Mouse (Mus musculus) heart, adult 2 months (tissue): ENCODE measurements around the gene Xylt1. TPM values are rescaled to one million over a fixed set of nuclear protein-coding genes. Genes with fewer than 3 reads are reported as not detected.
A peak's percentile ranks its signal among the peaks of the same experiment; 100 is the strongest.

ENCODE experiments used
- DNase-seq, 2 experiments: peaks; one replicate each; pipeline ENCODE4 v3.0.0; 2021
- H3K27ac ChIP-seq: fragments of 200-600 bp; 2 replicates; pipeline ENCODE4 v1.8.1; 2022
- H3K27me3 ChIP-seq: fragments of 200-500 bp; 2 replicates; pipeline ENCODE4 v1.6.1; 2012; ENCODE audit warnings: mild to moderate bottlenecking, low read length, inconsistent platforms, mixed read lengths; ENCODE audit not compliant: control insufficient read depth, insufficient read depth
- H3K36me3 ChIP-seq: fragments of 200-500 bp; 2 replicates; pipeline ENCODE4 v1.6.1; 2012; ENCODE audit warnings: low read length, inconsistent platforms; ENCODE audit not compliant: control insufficient read depth, insufficient read depth
- H3K4me1 ChIP-seq: fragments of 200-500 bp; 2 replicates; pipeline ENCODE4 v1.6.1; 2011; ENCODE audit warnings: low read length; ENCODE audit not compliant: control insufficient read depth, insufficient read depth
- H3K4me3 ChIP-seq: fragments of 200-600 bp; 2 replicates; pipeline ENCODE4 v1.8.1; 2022
- H3K79me2 ChIP-seq: fragments of 200-500 bp; replicated peaks from 2 replicates; pipeline ENCODE4 v1.6.1; 2012; ENCODE audit warnings: mild to moderate bottlenecking, inconsistent platforms, low read length, moderate library complexity, mixed read lengths; ENCODE audit not compliant: control insufficient read depth, insufficient read depth
- H3K9ac ChIP-seq: fragments of 200-500 bp; 2 replicates; pipeline ENCODE4 v1.6.1; 2012; ENCODE audit warnings: low read depth, mild to moderate bottlenecking, control low read depth, inconsistent platforms, low read length, mixed read lengths
- CTCF ChIP-seq: fragments of 200-600 bp; IDR thresholded peaks from 2 replicates; pipeline ENCODE4 v1.8.1; 2022; ENCODE audit warnings: antibody characterized with exemption, mild to moderate bottlenecking, moderate library complexity
- EP300 ChIP-seq: fragments of 200-500 bp; IDR thresholded peaks from 2 replicates; pipeline ENCODE4 v1.6.1; 2011; ENCODE audit warnings: low read depth, low read length, control low read depth; ENCODE audit not compliant: insufficient read depth
- POLR2A ChIP-seq: fragments of 200-500 bp; IDR thresholded peaks from 2 replicates; pipeline ENCODE4 v1.6.1; 2011; ENCODE audit warnings: mild to moderate bottlenecking, low read depth, low read length, control low read depth; ENCODE audit not compliant: insufficient read depth
- WGBS: fragments of 180-500 bp; shearing (Covaris S2); methylation state at CpG from one replicate; pipeline ENCODE4 v1.1.7; 2018; 5-methylcytosine and 5-hydroxymethylcytosine counted together
- intact Hi-C: fragments of 180-260 bp; cut with DNase I; formaldehyde crosslinking; loops from one replicate; pipeline ENCODE4 v1.15.1; 2025
- polyA plus RNA-seq: library from polyadenylated mRNA; depleted of rRNA; stranded (reverse); fragments of >200 nt; gene quantifications from 2 replicates; pipeline ENCODE4 v1.2.3, GENCODE M21; 2012
- total RNA-seq, 2 experiments: library from RNA; stranded (reverse); gene quantifications; 2 replicates each; pipeline ENCODE4 v1.2.3; 2021

The Xylt1 gene
- total and polyA plus RNA-seq, 3 experiments = 1.2 to 2.3 (median 1.4) TPM

DNA sequence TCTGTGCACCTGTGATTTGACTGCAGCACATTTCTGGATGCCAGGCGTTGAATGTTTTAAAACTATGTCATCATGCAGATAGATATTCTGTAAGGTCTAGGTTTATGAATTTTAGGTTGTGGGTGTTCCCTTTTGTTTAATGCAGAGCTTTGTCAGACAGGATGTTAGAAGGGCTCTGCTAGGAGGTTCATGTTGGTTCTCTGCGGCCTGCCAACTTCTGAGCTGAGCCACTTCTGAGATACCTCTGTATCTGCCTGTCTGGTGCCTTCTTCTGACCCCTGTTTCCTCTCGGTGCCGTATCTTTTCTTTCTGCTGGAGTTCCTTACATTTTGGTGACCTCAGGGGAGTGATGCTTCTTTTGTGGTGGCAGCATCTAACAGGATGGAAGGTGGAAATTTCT is 44.1 kb downstream of the Xylt1 start:
- WGBS = 74% methylated on average over 4 of the region's 4 CpGs
- Histone ChIP-seq H3K27me3 (no peaks in the 10 kb centered on the region), H3K27ac (no peak overlapping the region), H3K4me1 (no peaks in the 10 kb centered on the region; the same call in 1 of the 2 replicates), H3K79me2 (no peaks in the 10 kb centered on the region), H3K9ac (no peak overlapping the region), H3K36me3 (no peaks in the 10 kb centered on the region), H3K4me3 (no peak overlapping the region)
- no peak for DNase-seq
- intact Hi-C loops = loop anchor here (5.0 kb wide), 1 partner anchor 43 kb away; the partner anchor contains the start of gene Xylt1
- TF ChIP-seq POLR2A (no peak), EP300 (no peak), CTCF (no peak)

DNA sequence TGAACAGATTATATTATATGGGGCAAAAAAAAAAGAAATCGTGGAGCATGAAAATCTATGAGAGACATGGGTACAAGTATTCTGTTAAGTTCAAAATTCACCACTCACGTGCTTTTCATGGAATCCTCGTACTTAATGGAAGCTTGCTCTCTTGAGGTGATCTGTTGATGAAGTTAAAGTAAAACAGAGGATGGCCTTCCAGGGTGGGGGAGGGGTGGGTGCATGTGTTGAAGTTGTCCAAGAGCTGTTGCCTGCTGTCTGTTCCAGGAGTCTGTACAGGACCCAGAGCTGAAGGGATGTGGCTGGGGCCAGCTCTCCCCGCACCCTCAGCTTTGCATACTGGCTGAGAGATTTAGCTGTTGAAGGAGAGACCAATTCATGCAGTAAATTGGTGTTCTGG is 45.6 kb downstream of the Xylt1 start:
- Histone ChIP-seq H3K4me1 (peaks cover 3% of the 10 kb centered on the region), H3K27ac (no peak overlapping the region), H3K27me3 (no peaks in the 10 kb centered on the region), H3K9ac (no peak overlapping the region), H3K36me3 (no peaks in the 10 kb centered on the region), H3K4me3 (no peak overlapping the region), H3K79me2 (no peaks in the 10 kb centered on the region)
- intact Hi-C loops = no loop called here
- DNase-seq = no peak
- TF ChIP-seq EP300 (no peak), POLR2A (no peak), CTCF (no peak)
- 89% methylated on average over 4 of the region's 4 CpGs for WGBS

DNA sequence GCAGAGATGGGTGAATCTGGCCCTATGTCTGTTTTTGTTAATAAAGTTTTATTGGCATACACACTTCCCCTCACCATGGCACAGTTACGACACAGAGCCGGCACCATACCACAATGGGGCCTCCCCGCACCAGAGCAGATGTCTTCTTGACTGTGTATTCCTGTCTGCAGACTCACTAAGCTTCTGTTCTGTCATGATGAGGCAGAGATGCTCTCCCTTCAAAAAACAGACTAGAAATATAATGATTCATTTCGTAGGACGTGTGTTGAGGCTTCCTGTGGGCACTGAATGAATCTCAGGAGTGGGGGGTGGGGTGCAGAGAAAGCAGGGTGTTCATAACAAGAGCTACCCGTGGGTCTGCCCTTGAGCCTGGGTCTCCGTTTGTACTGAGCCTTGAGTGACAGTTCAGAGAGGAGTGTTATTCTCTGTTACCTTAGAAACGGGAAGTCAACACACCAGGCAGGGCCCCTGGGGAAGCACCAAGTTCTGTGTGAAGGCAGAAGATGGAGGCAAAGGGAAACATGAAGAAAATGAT is 48.0 kb downstream of the Xylt1 start:
- 44% methylated on average over 8 of the region's 8 CpGs for WGBS
- peaks cover 4% of the 10 kb centered on the region for H3K4me1 ChIP-seq
- TF ChIP-seq EP300 (no peak), CTCF (no peak), POLR2A (no peak)
- intact Hi-C loops = no loop called here
- H3K4me3 ChIP-seq = no peak overlapping the region
- H3K27me3 ChIP-seq = no peaks in the 10 kb centered on the region
- no peak overlapping the region for H3K27ac ChIP-seq
- no peak overlapping the region for H3K9ac ChIP-seq
- H3K36me3 ChIP-seq = no peaks in the 10 kb centered on the region
- no peaks in the 10 kb centered on the region for H3K79me2 ChIP-seq
- peak; percentile 30 to 59 for DNase-seq

DNA sequence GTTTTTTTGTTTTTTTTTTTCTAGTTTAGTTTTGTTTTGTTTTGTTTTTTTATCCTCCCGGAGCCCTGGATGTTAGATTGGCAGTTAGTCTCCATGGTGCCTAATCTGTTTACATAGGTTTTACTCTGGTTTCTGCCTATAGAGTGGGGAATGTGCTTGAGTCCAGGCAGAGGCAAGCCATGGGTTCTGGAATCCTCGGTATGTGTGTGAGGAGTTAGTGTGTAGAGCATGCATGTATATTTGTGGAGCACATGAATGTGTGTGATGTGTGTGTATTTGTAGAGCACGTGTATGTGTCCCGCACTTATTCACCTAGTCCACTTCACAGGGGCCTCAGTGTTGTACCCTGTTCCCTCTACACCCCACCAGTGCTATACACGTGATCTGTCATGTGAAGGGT is 48.7 kb downstream of the Xylt1 start:
- no peak overlapping the region for H3K4me3 ChIP-seq
- no peak overlapping the region for H3K9ac ChIP-seq
- no peaks in the 10 kb centered on the region for H3K27me3 ChIP-seq
- DNase-seq = no peak
- 88% methylated on average over 5 of the region's 5 CpGs for WGBS
- H3K36me3 ChIP-seq = no peaks in the 10 kb centered on the region
- H3K4me1 ChIP-seq = peaks cover 4% of the 10 kb centered on the region
- H3K79me2 ChIP-seq = no peaks in the 10 kb centered on the region
- intact Hi-C loops = no loop called here
- H3K27ac ChIP-seq = no peak overlapping the region
- no peak for TF ChIP-seq CTCF
- no peak for TF ChIP-seq EP300
- TF ChIP-seq POLR2A = no peak

DNA sequence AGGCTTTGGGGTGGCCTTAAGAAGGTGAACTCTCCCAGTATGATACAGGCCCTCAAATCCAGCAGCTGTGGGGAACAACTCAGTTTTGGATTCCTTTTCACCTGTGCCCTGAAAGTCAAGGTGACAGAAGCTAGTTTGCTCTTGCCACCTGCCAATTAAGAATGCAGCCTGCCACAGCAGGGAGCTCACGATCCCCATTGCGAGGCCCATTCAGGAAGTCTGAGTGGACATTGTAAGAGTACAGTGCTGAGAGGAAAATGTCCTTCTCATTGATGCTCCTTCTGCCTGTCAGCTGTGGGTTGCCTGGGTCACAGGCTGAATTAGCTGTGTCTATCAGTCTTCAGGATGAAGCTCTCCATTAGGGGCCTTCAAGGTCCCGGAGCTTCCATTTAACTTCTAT is 49.1 kb downstream of the Xylt1 start:
- no peaks in the 10 kb centered on the region for H3K79me2 ChIP-seq
- H3K27me3 ChIP-seq = no peaks in the 10 kb centered on the region
- intact Hi-C loops = no loop called here
- no peak for TF ChIP-seq CTCF
- TF ChIP-seq POLR2A = no peak
- TF ChIP-seq EP300 = no peak
- H3K27ac ChIP-seq = no peak overlapping the region
- DNase-seq = no peak
- WGBS = 90% methylated on average over 3 of the region's 3 CpGs
- no peaks in the 10 kb centered on the region for H3K36me3 ChIP-seq
- H3K4me3 ChIP-seq = no peak overlapping the region
- H3K4me1 ChIP-seq = peaks cover 4% of the 10 kb centered on the region
- no peak overlapping the region for H3K9ac ChIP-seq

DNA sequence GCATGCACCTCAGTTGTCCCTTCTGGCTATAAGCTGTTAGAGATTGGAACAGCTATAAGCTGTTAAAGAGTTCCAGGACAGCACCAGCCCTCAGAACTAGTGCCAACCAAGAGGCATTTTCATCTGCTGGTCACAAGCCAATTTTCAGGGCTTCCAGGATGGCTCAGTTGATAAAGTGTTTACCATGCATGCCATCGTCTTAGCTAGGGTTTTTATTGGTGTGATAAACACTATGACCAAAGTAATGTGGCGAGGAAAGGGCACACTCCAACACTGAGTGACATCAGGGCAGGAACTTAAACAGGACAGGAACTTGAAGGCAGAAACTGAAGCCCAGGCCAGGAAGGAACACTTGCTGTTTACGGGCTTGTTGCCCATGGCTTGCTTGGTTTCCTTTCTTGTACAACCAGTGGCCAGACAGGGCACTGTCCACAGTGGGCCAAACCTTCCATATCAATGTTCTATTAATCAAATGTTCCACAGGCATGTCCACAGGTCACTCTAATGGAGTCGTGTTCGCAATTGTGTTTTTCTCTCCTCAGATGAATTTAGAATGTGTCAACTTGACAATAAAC is 49.7 kb downstream of the Xylt1 start:
- no peak overlapping the region for H3K27ac ChIP-seq
- no peaks in the 10 kb centered on the region for H3K36me3 ChIP-seq
- no peaks in the 10 kb centered on the region for H3K79me2 ChIP-seq
- intact Hi-C loops = no loop called here
- no peak overlapping the region for H3K9ac ChIP-seq
- no peak for TF ChIP-seq CTCF
- TF ChIP-seq POLR2A = no peak
- TF ChIP-seq EP300 = no peak
- 69% methylated on average over 5 of the region's 5 CpGs for WGBS
- H3K4me3 ChIP-seq = no peak overlapping the region
- H3K27me3 ChIP-seq = no peaks in the 10 kb centered on the region
- peaks cover 5% of the 10 kb centered on the region for H3K4me1 ChIP-seq
- DNase-seq = no peak
